Mouse (Mus musculus): Measurements from ENCODE around the gene Mafg.
"Not testable (repeated sequence)": the region's sequence is repeated elsewhere in the genome, so short reads cannot be mapped to it uniquely, and the experiment has no call there.

Mafg gene

DNA sequence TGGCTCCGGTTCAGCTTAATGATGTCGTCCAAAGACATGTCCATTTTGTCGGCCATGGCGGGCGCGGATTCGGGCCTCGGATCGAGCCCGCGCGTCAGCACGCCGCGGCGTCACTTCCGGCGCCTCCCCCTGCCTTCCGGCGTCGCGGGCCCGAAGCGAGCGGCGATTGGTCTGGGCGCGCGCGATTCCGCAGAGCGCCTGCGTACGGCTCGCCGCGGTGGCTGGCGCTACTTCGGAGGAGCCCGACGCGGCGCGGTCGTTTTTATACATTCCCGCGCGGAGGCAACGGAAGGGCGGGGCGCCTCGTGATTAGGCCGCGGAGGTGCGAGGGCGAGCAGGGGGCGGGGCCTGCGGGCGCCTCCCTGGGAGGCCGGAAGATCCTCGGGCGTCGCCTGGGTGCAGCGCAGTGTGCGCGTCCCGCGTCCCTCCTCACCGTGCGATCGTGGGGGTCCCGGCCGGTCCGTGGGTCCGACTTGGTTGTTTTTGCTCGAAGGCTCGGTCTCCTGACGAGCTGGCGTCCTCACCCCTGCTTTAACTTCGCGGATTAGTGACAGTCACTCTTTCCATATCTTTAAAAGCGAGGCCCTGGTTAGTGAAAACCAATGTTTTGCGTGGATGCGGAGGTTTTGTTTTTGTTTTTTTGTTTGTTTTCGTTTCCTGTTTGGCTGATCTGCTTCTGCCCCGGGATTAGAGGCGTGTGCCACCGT is 35.0 kb downstream of the Mafg start, which contains the start of the genes Alyref and Anapc11:
TSS of gene Alyref (minus strand) at position 83 of the 707 bp plus-strand sequence.
TSS of gene Anapc11 (plus strand) at position 139 of the 707 bp plus-strand sequence.
- DNase-seq (ENCODE audit: low read depth, low spot score), result peak; percentile 94

DNA sequence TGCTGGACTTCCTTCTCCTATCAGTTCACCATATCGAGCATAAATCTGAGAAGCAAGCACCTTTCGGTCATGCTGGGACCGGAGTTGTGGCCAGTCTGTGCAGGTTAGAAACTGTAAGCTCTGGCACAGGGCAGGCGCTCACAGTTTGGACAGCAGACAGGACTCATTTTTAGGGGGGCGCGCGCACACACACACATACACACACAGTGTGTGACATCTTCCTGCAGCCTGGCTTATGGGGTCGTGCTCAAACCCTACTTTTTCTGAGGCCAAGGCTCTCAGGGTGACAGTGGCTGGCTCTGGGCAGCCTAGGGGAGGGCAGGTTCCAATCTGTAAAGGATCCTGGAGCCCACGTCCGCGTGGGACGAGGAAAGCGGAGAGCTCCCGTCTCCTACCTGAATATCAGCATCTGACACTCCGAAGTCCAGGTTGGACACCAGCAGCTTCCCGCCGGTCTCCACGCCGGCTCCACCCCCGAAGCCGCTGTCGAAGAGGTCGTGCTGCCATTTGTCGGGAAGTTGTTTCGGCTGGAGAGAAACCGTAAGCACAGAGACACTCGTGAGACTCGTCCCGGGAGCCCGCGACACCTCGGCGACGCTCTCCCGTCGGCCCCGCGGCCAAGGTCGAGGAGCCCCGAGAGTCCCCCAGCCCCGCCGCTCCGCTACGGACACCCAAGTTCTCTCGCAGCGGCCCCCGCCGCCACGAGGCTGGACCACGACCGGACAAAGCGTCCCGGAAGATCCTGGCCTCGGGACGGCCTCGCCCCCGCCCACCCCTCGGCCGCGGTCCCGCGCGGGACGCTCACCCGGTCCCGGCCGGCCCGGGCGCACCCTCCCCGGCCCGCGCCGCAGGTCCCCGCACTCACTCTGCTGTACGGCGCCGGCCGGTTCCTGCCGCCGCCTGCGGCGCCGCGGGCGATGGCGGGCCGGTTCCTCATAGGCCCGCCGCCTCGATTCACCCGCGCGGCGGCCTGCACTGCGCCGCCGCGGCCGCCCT is 35.9 kb downstream of the Mafg start:
- DNase-seq (ENCODE audit: low read depth, low spot score), result no peak

- no peak for DNase-seq (ENCODE audit: low read depth, low spot score)
These were observed 44.9 kb downstream of the Mafg start for GRCm38 (mm10) chr11:120588531-120588930.

DNA sequence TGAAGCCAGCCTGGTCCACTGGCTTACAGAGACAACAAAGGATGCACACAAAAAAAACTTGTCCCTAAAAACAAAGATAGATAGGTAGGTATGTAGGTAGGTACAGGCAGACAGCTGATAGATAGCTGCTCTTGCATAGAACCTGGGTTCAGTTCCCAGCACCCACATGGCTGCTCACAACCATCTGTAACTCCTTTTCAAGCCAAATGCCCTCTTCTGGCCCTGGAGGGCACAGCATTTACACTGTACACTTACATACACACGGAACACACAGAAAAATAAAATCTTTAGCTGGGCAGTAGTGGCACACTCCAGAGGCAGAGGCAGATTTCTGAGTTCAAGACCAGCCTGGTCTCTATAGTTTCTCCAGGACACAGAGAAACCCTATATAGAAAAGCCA is 49.5 kb downstream of the Mafg start:
- no peak for DNase-seq (ENCODE audit: low read depth, low spot score)

- DNase-seq (ENCODE audit: low read depth, low spot score), result not testable (repeated sequence)
These were observed 50.5 kb downstream of the Mafg start for GRCm38 (mm10) chr11:120582982-120583293.

DNA sequence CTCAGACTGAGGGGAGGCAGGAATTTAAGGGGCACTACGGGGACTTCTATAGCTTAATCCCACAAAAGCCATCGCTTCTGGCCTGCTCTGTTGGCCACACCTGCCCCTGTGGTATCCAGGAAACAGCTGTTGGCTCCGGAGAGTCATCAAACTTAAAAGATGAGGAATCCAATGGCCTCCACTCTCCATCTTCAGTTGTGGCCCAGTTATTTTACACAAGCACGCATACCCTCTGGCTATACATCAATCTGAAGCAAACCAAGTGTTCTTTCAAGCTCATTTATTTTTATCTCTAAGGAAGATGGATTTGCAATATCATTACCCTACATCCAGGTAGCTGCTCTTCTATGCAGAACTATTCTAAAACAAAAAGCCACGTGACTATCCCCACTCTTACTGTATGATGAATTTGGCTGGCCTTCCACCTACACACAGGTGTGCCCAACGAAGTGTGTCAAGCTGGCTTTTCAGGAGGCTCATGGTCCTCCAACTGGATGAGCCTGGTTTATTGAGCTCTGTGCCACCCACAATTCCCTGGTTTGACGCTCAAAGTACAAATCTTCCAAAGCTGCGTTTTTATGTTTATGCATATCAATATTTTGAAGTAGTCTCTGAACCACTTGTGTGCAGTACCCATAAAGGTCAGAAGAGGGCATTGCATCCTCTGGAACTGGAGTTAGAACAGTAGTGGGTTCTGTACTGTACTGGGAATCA is 51.0 kb downstream of the Mafg start:
- DNase-seq (ENCODE audit: low read depth, low spot score), result no peak

DNA sequence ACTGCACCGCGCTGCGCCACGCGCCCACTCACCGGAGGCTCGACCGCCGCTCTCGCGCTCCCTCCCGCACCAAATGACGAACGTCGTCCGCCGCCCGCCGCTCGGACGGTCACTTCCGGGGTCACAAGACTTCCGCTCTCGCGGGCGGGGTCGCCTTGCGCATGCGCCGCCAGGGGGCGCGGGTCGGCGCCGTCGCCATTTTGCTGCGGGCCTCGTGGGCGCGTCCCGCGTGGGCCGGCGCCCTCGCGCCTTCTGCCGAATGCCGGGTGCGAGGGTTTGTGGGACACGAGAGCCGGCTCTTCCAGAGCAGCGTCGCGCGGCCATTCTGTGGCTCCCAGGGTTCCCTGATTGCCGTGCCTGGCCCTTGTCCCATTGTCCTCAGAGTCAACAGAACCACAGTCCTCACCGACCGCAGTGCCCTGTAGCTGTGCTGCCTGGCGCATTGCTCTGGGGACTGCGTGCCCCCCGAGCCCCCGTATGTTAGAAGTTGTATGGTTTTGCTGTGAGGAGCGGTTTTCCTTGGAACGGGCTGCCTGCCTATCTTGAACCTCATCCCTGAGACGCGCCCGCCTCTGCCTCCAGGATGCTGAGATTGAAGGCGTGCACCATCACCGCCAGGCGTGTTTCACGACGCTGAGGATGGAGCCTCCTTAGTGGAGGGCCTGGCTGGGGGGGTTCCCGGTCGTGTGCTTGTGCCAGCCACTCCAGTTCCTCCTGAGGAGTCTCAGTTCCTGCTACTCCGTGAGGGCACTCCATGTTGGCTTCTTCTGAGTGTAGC is 51.7 kb downstream of the Mafg start, which contains the start of gene Arhgdia:
TSS of gene Arhgdia (minus strand) at position 135 of the 778 bp plus-strand sequence.
- peak; percentile 84 for DNase-seq (ENCODE audit: low read depth, low spot score)

GRCm38 (mm10) chr11:120580871-120581331 is 52.5 kb downstream of the Mafg start:
- DNase-seq (ENCODE audit: low read depth, low spot score), result no peak

DNA sequence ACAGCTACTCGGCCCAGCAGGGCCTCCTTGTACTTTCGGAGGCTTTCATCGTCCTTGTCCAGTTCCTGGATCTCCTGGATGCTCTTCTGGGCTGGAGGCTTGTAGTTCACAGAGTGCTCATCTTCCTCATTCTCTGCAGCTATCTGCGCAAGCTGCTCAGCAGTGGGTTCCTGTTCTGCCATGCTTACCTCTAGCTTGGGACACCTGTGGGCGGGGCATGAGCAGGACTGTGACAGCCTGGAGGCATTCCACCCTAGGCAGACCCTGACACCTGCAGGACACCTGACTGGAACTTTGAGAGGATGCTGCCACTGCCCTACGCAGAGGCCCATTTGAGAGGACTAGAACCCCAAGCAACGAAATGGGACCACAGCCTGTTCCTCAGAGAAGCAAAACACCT is 53.2 kb downstream of the Mafg start:
- DNase-seq (ENCODE audit: low read depth, low spot score), result no peak

GRCm38 (mm10) chr11:120579316-120580107 is 53.9 kb downstream of the Mafg start:
- DNase-seq (ENCODE audit: low read depth, low spot score), result no peak

DNA sequence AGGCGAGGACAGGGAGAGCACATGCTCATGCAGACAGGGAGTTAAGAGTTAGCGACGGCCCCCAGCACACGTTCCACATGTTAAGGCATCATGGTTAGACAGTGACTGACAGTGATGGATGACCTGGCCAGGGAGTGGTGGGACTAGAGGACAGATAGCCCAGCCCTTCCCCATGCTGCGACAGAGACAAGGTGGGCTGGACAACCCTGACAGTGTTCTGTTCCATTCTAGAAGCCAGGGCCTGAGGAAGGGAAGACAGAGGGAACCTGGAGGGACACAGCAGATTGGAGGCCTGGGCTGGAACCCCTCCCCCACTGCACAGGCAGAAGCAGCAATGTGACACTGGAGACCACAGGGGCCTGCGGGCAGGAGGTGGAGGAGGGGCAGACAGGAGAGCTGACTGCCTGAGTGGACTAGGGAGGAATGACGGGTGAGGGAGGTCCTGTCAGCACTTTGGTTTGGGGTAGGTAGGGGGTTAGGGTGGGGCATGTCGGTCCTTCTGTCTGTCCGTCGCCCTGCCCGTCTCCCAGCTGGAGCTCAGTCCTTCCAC is 54.6 kb downstream of the Mafg start:
- no peak for DNase-seq (ENCODE audit: low read depth, low spot score)

GRCm38 (mm10) chr11:120578024-120578693 is 55.2 kb downstream of the Mafg start:
- no peak for DNase-seq (ENCODE audit: low read depth, low spot score)

- no peak for DNase-seq (ENCODE audit: low read depth, low spot score)
These were observed 56.0 kb downstream of the Mafg start for GRCm38 (mm10) chr11:120577211-120578023.

DNA sequence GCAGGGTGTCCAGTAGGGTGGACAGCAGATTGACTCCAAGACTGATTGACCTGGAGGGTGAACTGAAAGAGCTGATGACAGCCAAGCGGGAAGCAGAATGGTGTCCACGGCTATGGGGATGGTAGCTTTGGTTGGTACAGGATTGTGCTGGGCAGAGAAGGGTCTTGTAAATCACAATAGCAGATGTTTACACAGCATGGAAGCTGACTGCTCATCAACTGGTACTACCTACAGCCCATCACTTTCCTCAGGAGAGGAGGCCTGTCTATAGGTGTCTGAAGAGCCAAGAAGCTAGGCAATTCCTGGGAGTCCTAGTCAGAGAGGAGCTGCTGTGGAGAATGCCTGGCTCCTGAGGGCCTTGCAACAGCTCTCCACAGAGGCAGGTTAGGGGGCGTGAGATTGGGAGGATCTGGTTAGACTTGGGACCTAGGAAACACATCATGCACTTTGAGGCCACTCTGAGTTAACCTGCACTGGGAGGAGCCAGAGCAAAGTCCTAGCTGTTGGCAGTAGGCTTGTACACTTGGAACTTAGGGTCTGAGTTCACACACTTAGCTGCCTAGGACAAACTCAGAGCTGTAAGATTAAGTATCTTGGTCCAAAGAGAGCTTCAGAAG is 56.9 kb downstream of the Mafg start:
- DNase-seq (ENCODE audit: low read depth, low spot score), result no peak

GRCm38 (mm10) chr11:120575940-120576339 is 57.5 kb downstream of the Mafg start:
- DNase-seq (ENCODE audit: low read depth, low spot score), result no peak
